Mouse (Mus musculus): ENCODE measurements around the gene Aldh3b1. TPM values are rescaled to one million over a fixed set of nuclear protein-coding genes. Genes with fewer than 3 reads are reported as not detected.

Gene Aldh3b1
- polyA plus RNA-seq, 1 experiment from 2014 or later: 1.3 TPM

Other genes with a start within 250 kb of the Aldh3b1 start
- 7.1 and 7.7 TPM in 2 replicates for gene Lrp5, start 243.2 kb downstream of the Aldh3b1 start, polyA plus RNA-seq (2015; fragmentation: Nextera tagmentation; extraction: Ambion mirVana)
- gene 1810055G02Rik, start 221.5 kb downstream of the Aldh3b1 start, polyA plus RNA-seq (2015; fragmentation: Nextera tagmentation; extraction: Ambion mirVana): 50.3 and 54.4 TPM in 2 replicates
- 30.4 and 31.2 TPM in 2 replicates for gene Kmt5b, start 162.4 kb downstream of the Aldh3b1 start, polyA plus RNA-seq (2015; fragmentation: Nextera tagmentation; extraction: Ambion mirVana)
- 46.0 and 47.8 TPM in 2 replicates for gene Chka, start 78.0 kb downstream of the Aldh3b1 start, polyA plus RNA-seq (2015; fragmentation: Nextera tagmentation; extraction: Ambion mirVana)
- 40.3 and 52.9 TPM in 2 replicates for gene Tcirg1, start 22.7 kb downstream of the Aldh3b1 start, polyA plus RNA-seq (2015; fragmentation: Nextera tagmentation; extraction: Ambion mirVana)
- 259 and 267 TPM in 2 replicates for gene Ndufs8, start 17.0 kb downstream of the Aldh3b1 start, polyA plus RNA-seq (2015; fragmentation: Nextera tagmentation; extraction: Ambion mirVana)
- 14.2 and 15.0 TPM in 2 replicates for gene Unc93b1, start 5.4 kb upstream of the Aldh3b1 start, polyA plus RNA-seq (2015; fragmentation: Nextera tagmentation; extraction: Ambion mirVana)
- 0.05 TPM in 1 of 2 replicates, not detected in the other for gene Aldh3b3, start 28.8 kb upstream of the Aldh3b1 start, polyA plus RNA-seq (2015; fragmentation: Nextera tagmentation; extraction: Ambion mirVana)
- gene Aldh3b2, start 42.5 kb upstream of the Aldh3b1 start, polyA plus RNA-seq (2015; fragmentation: Nextera tagmentation; extraction: Ambion mirVana): 7.8 and 9.3 TPM in 2 replicates
- gene Acy3, start 56.8 kb upstream of the Aldh3b1 start, polyA plus RNA-seq (2015; fragmentation: Nextera tagmentation; extraction: Ambion mirVana): 4.6 and 6.8 TPM in 2 replicates
- gene Tbx10, start 62.9 kb upstream of the Aldh3b1 start, polyA plus RNA-seq (2015; fragmentation: Nextera tagmentation; extraction: Ambion mirVana): not detected in 2 replicates
- gene Nudt8, start 70.8 kb upstream of the Aldh3b1 start, polyA plus RNA-seq (2015; fragmentation: Nextera tagmentation; extraction: Ambion mirVana): 32.9 and 34.2 TPM in 2 replicates
- gene Gm49405, start 70.8 kb upstream of the Aldh3b1 start, polyA plus RNA-seq (2015; fragmentation: Nextera tagmentation; extraction: Ambion mirVana): 4.5 and 4.7 TPM in 2 replicates
- gene Doc2g, start 73.5 kb upstream of the Aldh3b1 start, polyA plus RNA-seq (2015; fragmentation: Nextera tagmentation; extraction: Ambion mirVana): 4.6 and 5.5 TPM in 2 replicates
- 188 and 199 TPM in 2 replicates for gene Ndufv1, start 83.0 kb upstream of the Aldh3b1 start, polyA plus RNA-seq (2015; fragmentation: Nextera tagmentation; extraction: Ambion mirVana)
- 573 and 575 TPM in 2 replicates for gene Gstp1, start 108.2 kb upstream of the Aldh3b1 start, polyA plus RNA-seq (2015; fragmentation: Nextera tagmentation; extraction: Ambion mirVana)
- 0.61 and 6.7 TPM in 2 replicates for gene Gstp2, start 116.2 kb upstream of the Aldh3b1 start, polyA plus RNA-seq (2015; fragmentation: Nextera tagmentation; extraction: Ambion mirVana)
- gene Gstp3, start 129.8 kb upstream of the Aldh3b1 start, polyA plus RNA-seq (2015; fragmentation: Nextera tagmentation; extraction: Ambion mirVana): not detected in 2 replicates
- gene Cabp2, start 151.8 kb upstream of the Aldh3b1 start, polyA plus RNA-seq (2015; fragmentation: Nextera tagmentation; extraction: Ambion mirVana): not detected in 2 replicates
- gene Cdk2ap2, start 167.4 kb upstream of the Aldh3b1 start, polyA plus RNA-seq (2015; fragmentation: Nextera tagmentation; extraction: Ambion mirVana): 56.8 TPM in 2 replicates
- 6.6 and 7.3 TPM in 2 replicates for gene Pitpnm1, start 170.2 kb upstream of the Aldh3b1 start, polyA plus RNA-seq (2015; fragmentation: Nextera tagmentation; extraction: Ambion mirVana)
- 98.5 and 105 TPM in 2 replicates for gene Aip, start 196.1 kb upstream of the Aldh3b1 start, polyA plus RNA-seq (2015; fragmentation: Nextera tagmentation; extraction: Ambion mirVana)
- not detected in 2 replicates for gene Gpr152, start 210.0 kb upstream of the Aldh3b1 start, polyA plus RNA-seq (2015; fragmentation: Nextera tagmentation; extraction: Ambion mirVana)
- 0.05 and 0.13 TPM in 2 replicates for gene Cabp4, start 214.2 kb upstream of the Aldh3b1 start, polyA plus RNA-seq (2015; fragmentation: Nextera tagmentation; extraction: Ambion mirVana)
- 137 and 146 TPM in 2 replicates for gene Coro1b, start 218.8 kb upstream of the Aldh3b1 start, polyA plus RNA-seq (2015; fragmentation: Nextera tagmentation; extraction: Ambion mirVana)
- gene Ptprcap, start 223.8 kb upstream of the Aldh3b1 start, polyA plus RNA-seq (2015; fragmentation: Nextera tagmentation; extraction: Ambion mirVana): 2.7 and 3.6 TPM in 2 replicates
- 63.9 and 65.7 TPM in 2 replicates for gene Rps6kb2, start 233.5 kb upstream of the Aldh3b1 start, polyA plus RNA-seq (2015; fragmentation: Nextera tagmentation; extraction: Ambion mirVana)
- gene Carns1, start 245.7 kb upstream of the Aldh3b1 start, polyA plus RNA-seq (2015; fragmentation: Nextera tagmentation; extraction: Ambion mirVana): 2.2 and 2.5 TPM in 2 replicates

Measured in limb, embryonic 13.5 days (tissue).